Mouse (Mus musculus) CH12.LX (cell line): ENCODE measurements around the gene Matn3. TPM values are rescaled to one million over a fixed set of nuclear protein-coding genes. Genes with fewer than 3 reads are reported as not detected.

Source experiments
- DNase-seq: peaks from one replicate; pipeline ENCODE4 v3.0.0-alpha.2; 2013; ENCODE audit errors: extremely low read depth
- H3K27ac ChIP-seq: 2 replicates; pipeline ENCODE4 v1.5.1; 2012; ENCODE audit warnings: low read depth, mild to moderate bottlenecking, control low read depth, moderate library complexity; ENCODE audit not compliant: insufficient read depth
- H3K27me3 ChIP-seq: replicated peaks from 2 replicates; pipeline ENCODE3; 2012; ENCODE audit warnings: inconsistent platforms
- H3K36me3 ChIP-seq, 2 experiments: replicated peaks in 1 of 2; 2 replicates each; pipeline versions ENCODE3 to v1.6.1; 2012; ENCODE audit warnings: inconsistent platforms in 1 of 2, low read length in 1 of 2, mild to moderate bottlenecking in 1 of 2, mixed read lengths in 1 of 2, moderate library complexity in 1 of 2; ENCODE audit not compliant: control insufficient read depth in 1 of 2, insufficient read depth in 1 of 2
- H3K4me1 ChIP-seq, 2 experiments: 2 replicates each; pipeline ENCODE4 v1.6.1; 2012; ENCODE audit warnings: inconsistent platforms in 1 of 2, moderate library complexity in 1 of 2; ENCODE audit not compliant: insufficient read depth in 2 of 2, control insufficient read depth in 1 of 2
- H3K4me2 ChIP-seq: 2 replicates; pipeline ENCODE4 v1.6.1; 2012; ENCODE audit warnings: low read depth, mild to moderate bottlenecking, control low read depth; ENCODE audit not compliant: poor library complexity, insufficient read depth, severe bottlenecking
- H3K4me3 ChIP-seq, 3 experiments: fragments of 150-350 bp in 1 of 3; sonication (generic) in 1 of 3; replicated peaks in 1 of 3; 2 replicates each; pipeline versions ENCODE3 to v1.5.1; 2011 to 2012; ENCODE audit warnings: low read depth in 2 of 3, low read length in 2 of 3, mild to moderate bottlenecking in 2 of 3, moderate library complexity in 2 of 3, control low read depth in 1 of 3, improper control_type of control experiment in 1 of 3, inconsistent platforms in 1 of 3, mixed read lengths in 1 of 3; ENCODE audit not compliant: poor library complexity in 1 of 3
- H3K79me2 ChIP-seq: replicated peaks from 2 replicates; pipeline ENCODE4 v1.6.1; 2012; ENCODE audit warnings: mild to moderate bottlenecking, moderate library complexity; ENCODE audit not compliant: control insufficient read depth, poor library complexity, insufficient read depth, severe bottlenecking; ENCODE audit errors: extremely low read depth
- H3K9ac ChIP-seq: 2 replicates; pipeline ENCODE4 v1.6.1; 2012; ENCODE audit warnings: low read depth, mild to moderate bottlenecking, control low read depth, moderate library complexity; ENCODE audit not compliant: insufficient read depth
- H3K9me3 ChIP-seq: replicated peaks from 2 replicates; pipeline ENCODE3; 2012; ENCODE audit warnings: low read length, inconsistent platforms, mixed read lengths
- CHD2 ChIP-seq: IDR thresholded peaks from 2 replicates; pipeline ENCODE4 v1.6.1; 2011; ENCODE audit warnings: low read length, improper control_type of control experiment
- E2F4 ChIP-seq: IDR thresholded peaks from 2 replicates; pipeline ENCODE4 v1.6.1; 2011; ENCODE audit warnings: low read depth, low read length, improper control_type of control experiment; ENCODE audit not compliant: insufficient replicate concordance
- EP300 ChIP-seq: IDR thresholded peaks from 2 replicates; pipeline ENCODE4 v1.6.1; 2011; ENCODE audit warnings: low read length, improper control_type of control experiment
- ETS1 ChIP-seq: conservative IDR thresholded peaks from 2 replicates; pipeline ENCODE4 v1.6.1; 2012; ENCODE audit warnings: low read depth, mild to moderate bottlenecking, inconsistent platforms, low read length, improper control_type of control experiment, moderate library complexity
- HCFC1 ChIP-seq: IDR thresholded peaks from 2 replicates; pipeline ENCODE4 v1.6.1; 2012; ENCODE audit warnings: low read depth, mild to moderate bottlenecking, inconsistent platforms, low read length, improper control_type of control experiment
- JUND ChIP-seq: conservative IDR thresholded peaks from 2 replicates; pipeline ENCODE4 v1.6.1; 2011; ENCODE audit warnings: low read depth, low read length, improper control_type of control experiment
- MAFK ChIP-seq: IDR thresholded peaks from 2 replicates; pipeline ENCODE4 v1.6.1; 2011; ENCODE audit warnings: low read length, improper control_type of control experiment; ENCODE audit not compliant: insufficient replicate concordance
- MAZ ChIP-seq: IDR thresholded peaks from 2 replicates; pipeline ENCODE4 v1.6.1; 2012; ENCODE audit warnings: low read depth, mild to moderate bottlenecking, inconsistent platforms, low read length, improper control_type of control experiment, moderate library complexity
- MXI1 ChIP-seq: IDR thresholded peaks from 2 replicates; pipeline ENCODE4 v1.6.1; 2011; ENCODE audit warnings: mild to moderate bottlenecking, low read depth, low read length, improper control_type of control experiment
- MYC ChIP-seq: IDR thresholded peaks from 2 replicates; pipeline ENCODE4 v1.6.1; 2011; ENCODE audit warnings: low read depth, mild to moderate bottlenecking, improper control_type of control experiment, low read length
- POLR2AphosphoS2 ChIP-seq: IDR thresholded peaks from 2 replicates; pipeline ENCODE4 v1.6.1; 2011; ENCODE audit warnings: low read depth, low read length, improper control_type of control experiment
- RAD21 ChIP-seq: IDR thresholded peaks from 2 replicates; pipeline ENCODE4 v1.6.1; 2011; ENCODE audit warnings: low read depth, mild to moderate bottlenecking, low read length, improper control_type of control experiment, moderate library complexity
- TBP ChIP-seq: conservative IDR thresholded peaks from 2 replicates; pipeline ENCODE4 v1.6.1; 2011; ENCODE audit warnings: low read depth, low read length, improper control_type of control experiment
- UBTF ChIP-seq: IDR thresholded peaks from 2 replicates; pipeline ENCODE4 v1.6.1; 2012; ENCODE audit warnings: low read depth, mild to moderate bottlenecking, inconsistent platforms, low read length, improper control_type of control experiment, moderate library complexity
- USF1 ChIP-seq: IDR thresholded peaks from 2 replicates; pipeline ENCODE4 v1.6.1; 2014; ENCODE audit warnings: low read depth, mild to moderate bottlenecking, inconsistent platforms, low read length, improper control_type of control experiment
- USF2 ChIP-seq: conservative IDR thresholded peaks from 2 replicates; pipeline ENCODE4 v1.6.1; 2011; ENCODE audit warnings: low read depth, low read length, improper control_type of control experiment
- ZC3H11A ChIP-seq: IDR thresholded peaks from 2 replicates; pipeline ENCODE4 v1.6.1; 2012; ENCODE audit warnings: low read depth, mild to moderate bottlenecking, inconsistent platforms, low read length, improper control_type of control experiment
- ZMIZ1 ChIP-seq: IDR thresholded peaks from 2 replicates; pipeline ENCODE4 v1.6.1; 2012; ENCODE audit warnings: low read depth, mild to moderate bottlenecking, inconsistent platforms, low read length, improper control_type of control experiment
- ZNF384 ChIP-seq: IDR thresholded peaks from 2 replicates; pipeline ENCODE4 v1.6.1; 2012; ENCODE audit warnings: low read depth, low read length, improper control_type of control experiment, inconsistent platforms
- dilution Hi-C: fragments of 300-500 bp; cut with MboI; formaldehyde crosslinking; loops from 2 replicates; pipeline ENCODE4 v1.14.3; 2020; ENCODE audit warnings: low sequenced_read_pairs; ENCODE audit not compliant: extremely low pct_unique_long_range_greater_than_20kb, extremely low pct_ligation_motif_present
- in situ Hi-C: fragments of 300-500 bp; cut with MboI; formaldehyde crosslinking; loops from 3 replicates; pipeline ENCODE4 v1.14.3; 2019; ENCODE audit warnings: low sequenced_read_pairs, low pct_ligation_motif_present, low pct_unique_long_range_greater_than_20kb, mixed read lengths
- polyA plus RNA-seq: library from polyadenylated mRNA; unstranded; fragments of >175 nt; gene quantifications from 2 replicates; pipeline ENCODE4 v1.2.1, GENCODE M21; 2012; ENCODE audit warnings: low read depth; ENCODE audit not compliant: insufficient read length
- total RNA-seq, 2 experiments: library from RNA; depleted of rRNA; stranded (reverse); fragments of 300-350 nt in 1 of 2; fragments of >200 nt in 1 of 2; gene quantifications; 2 replicates each; pipeline ENCODE4 v1.2.3; 2012 to 2014

Gene Matn3
- total and polyA plus RNA-seq, 3 experiments, result not detected

GRCm38 (mm10) chr12:9020431-9020830, 72.7 kb downstream of the Matn3 start:
- no peak for DNase-seq
- H3K27me3 ChIP-seq, result no peaks in the 10 kb centered on the region
- H3K36me3 ChIP-seq, result peaks cover 0 to 25% of the 10 kb centered on the region in 2 experiments
- no peak overlapping the region for H3K4me2 ChIP-seq
- dilution Hi-C loops, result no loop called here
- no peaks in the 10 kb centered on the region for H3K4me1 ChIP-seq
- TF ChIP-seq ZMIZ1 (no peak), EP300 (no peak), TBP (no peak), USF1 (no peak), MAFK (no peak), MYC (no peak), CHD2 (no peak), USF2 (no peak), MAZ (no peak), E2F4 (no peak), ZC3H11A (no peak)
- TF ChIP-seq, all 38 proteins: peak for 0
- H3K4me3 ChIP-seq, result no peak overlapping the region
- H3K27ac ChIP-seq, result no peak overlapping the region
- H3K9ac ChIP-seq, result no peak overlapping the region
- in situ Hi-C loops, result loop anchor here (25.0 kb wide), 2 partner anchors 483 to 708 kb away; partner anchors contain the start of genes Gdf7 and Hs1bp3
- H3K79me2 ChIP-seq, result no peaks in the 10 kb centered on the region
- no peaks in the 10 kb centered on the region for H3K9me3 ChIP-seq

GRCm38 (mm10) chr12:9020986-9021385, 73.3 kb downstream of the Matn3 start:
- Histone ChIP-seq H3K27me3 (no peaks in the 10 kb centered on the region), H3K4me2 (no peak overlapping the region), H3K27ac (no peak overlapping the region), H3K4me3 (no peak overlapping the region), H3K79me2 (no peaks in the 10 kb centered on the region), H3K9ac (no peak overlapping the region), H3K4me1 (no peaks in the 10 kb centered on the region), H3K9me3 (no peaks in the 10 kb centered on the region), H3K36me3 (peaks cover 0 to 28% of the 10 kb centered on the region in 2 experiments)
- TF ChIP-seq ZMIZ1 (no peak), MAFK (no peak), ZC3H11A (no peak), JUND (no peak), MXI1 (no peak), ZNF384 (no peak), EP300 (no peak), POLR2AphosphoS2 (no peak), HCFC1 (no peak), ETS1 (no peak), CHD2 (no peak), RAD21 (no peak), UBTF (no peak)
- DNase-seq, result no peak
- dilution Hi-C loops (no loop called here), in situ Hi-C loops (loop anchor here (25.0 kb wide), 2 partner anchors 484 to 709 kb away; partner anchors contain the start of genes Gdf7 and Hs1bp3)

Other genes with a start within 250 kb of the Matn3 start
- gene Sdc1, start 176.6 kb upstream of the Matn3 start, total RNA-seq (2012; rRNA removed), result 5.3 and 8.1 TPM in 2 replicates
- gene Sdc1, start 176.6 kb upstream of the Matn3 start, total RNA-seq (2014; rRNA removed), result 2.6 and 3.0 TPM in 2 replicates
- gene Sdc1, start 176.6 kb upstream of the Matn3 start, polyA plus RNA-seq, result 1.7 and 2.1 TPM in 2 replicates
- 43.6 and 48.3 TPM in 2 replicates for gene Laptm4a, start 26.3 kb upstream of the Matn3 start, total RNA-seq (2012; rRNA removed)
- gene Laptm4a, start 26.3 kb upstream of the Matn3 start, total RNA-seq (2014; rRNA removed), result 62.6 and 64.5 TPM in 2 replicates
- gene Laptm4a, start 26.3 kb upstream of the Matn3 start, polyA plus RNA-seq, result 65.2 and 73.8 TPM in 2 replicates
- 6.6 and 7.4 TPM in 2 replicates for gene Wdr35, start 26.0 kb downstream of the Matn3 start, total RNA-seq (2012; rRNA removed)
- gene Wdr35, start 26.0 kb downstream of the Matn3 start, total RNA-seq (2014; rRNA removed), result 5.9 TPM in 2 replicates
- gene Wdr35, start 26.0 kb downstream of the Matn3 start, polyA plus RNA-seq, result 8.8 and 10.7 TPM in 2 replicates
- 11.5 and 12.6 TPM in 2 replicates for gene Ttc32, start 82.1 kb downstream of the Matn3 start, total RNA-seq (2012; rRNA removed)
- 28.8 and 30.6 TPM in 2 replicates for gene Ttc32, start 82.1 kb downstream of the Matn3 start, total RNA-seq (2014; rRNA removed)
- gene Ttc32, start 82.1 kb downstream of the Matn3 start, polyA plus RNA-seq, result 10.7 and 11.7 TPM in 2 replicates